ENCODE assay signal across 11 mouse cellular contexts in the genomic region with DNA sequence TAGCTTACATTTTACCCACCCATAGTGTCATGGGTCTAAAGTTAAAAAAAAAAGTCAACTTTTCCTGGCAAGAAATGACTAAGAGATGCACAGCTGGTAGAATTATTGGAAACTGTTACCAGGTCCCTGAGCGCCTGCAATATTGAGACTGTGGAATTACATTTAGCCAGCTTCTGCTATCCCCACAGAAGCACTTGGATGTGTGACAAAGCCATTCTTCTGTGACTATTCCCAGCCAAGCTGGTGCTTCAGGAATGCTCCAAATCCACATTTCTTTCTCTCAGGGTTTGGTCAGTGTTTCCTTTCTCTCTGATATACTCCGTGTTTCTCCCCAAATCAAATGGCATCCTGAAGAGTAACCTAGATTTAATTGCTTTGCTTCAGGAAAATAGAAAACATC.
"Had no signal": no experiment of that assay in that cellular context is flagged by ENCODE, and none has a peak within 500 bp of the region (broad histone marks: within the 10 kb centered on the region; RNA-seq: fewer than 3 reads in every experiment).

No protein-coding gene starts in this region.

- ATAC-seq: liver, embryonic 12.5 days; midbrain, embryonic 15.5 days had no signal

- DNase-seq: kidney, postnatal 25 days; layer of hippocampus, adult 9-11 months; layer of hippocampus, postnatal 36 days; lung, embryonic 14.5 days; lung, postnatal 10 days; right cerebral cortex, postnatal 4 days; spleen, adult 18-20 months; thymus, adult 2 months; thymus, postnatal 25 days had no signal
